17 mouse cellular contexts compared by ENCODE assay signal in the genomic region with DNA sequence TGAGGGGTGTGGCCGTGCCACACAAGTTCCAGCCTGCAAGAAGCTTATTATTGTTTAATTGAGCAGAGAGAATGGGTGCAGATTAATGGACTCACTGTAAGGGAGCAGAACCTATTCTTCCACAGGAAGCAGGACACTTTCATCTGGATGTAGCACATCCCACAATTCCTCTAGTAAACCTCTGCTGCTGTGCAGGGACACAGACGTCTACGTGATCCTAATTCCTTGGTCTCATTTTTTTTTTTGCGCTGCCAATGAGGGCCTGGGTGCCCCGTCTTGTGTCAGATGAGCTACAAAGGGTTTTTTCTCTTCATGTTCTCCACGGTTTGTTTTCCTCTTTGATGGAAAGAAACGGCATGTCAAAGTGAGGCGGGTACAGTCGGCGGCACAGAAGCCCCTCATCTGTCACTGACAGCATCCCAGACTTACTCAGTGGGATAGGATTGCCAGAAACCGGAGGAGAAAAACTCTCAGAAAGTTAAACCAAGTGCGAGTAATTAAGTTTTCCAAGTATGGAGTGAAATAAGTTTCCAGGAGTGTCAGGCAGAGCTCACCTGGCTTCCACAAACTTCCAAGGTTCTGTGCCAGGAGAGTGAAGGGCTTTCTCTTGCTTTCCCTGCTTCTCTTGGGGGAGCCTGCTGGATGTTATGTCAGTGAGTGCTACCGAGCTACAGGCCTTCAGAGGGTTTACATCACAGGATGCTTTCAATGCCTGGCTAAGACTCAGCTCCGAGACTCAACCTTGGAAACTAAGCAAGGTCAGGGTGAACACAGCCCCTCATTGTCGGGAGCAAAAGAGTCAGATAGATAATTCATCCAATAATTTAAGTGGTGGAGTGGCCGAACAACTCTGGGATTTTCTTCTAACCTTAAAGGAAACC.
DNase-seq lines count a peak whose midpoint lies in the region; ATAC-seq lines count a peak whose summit lies in the region.
"Had no signal": no experiment of that assay in that cellular context is flagged by ENCODE, and none has a peak within 500 bp of the region (broad histone marks: within the 10 kb centered on the region; RNA-seq: fewer than 3 reads in every experiment).

No protein-coding gene starts in this region.

- H3K4me1 ChIP-seq in midbrain, embryonic 11.5 days (ENCODE audit: control insufficient read depth, insufficient read depth, low read length): peaks cover 5% of the 10 kb centered on the region; the same call in 1 of the 2 replicates
- H3K4me1 ChIP-seq in midbrain, embryonic 15.5 days: peaks cover 15% of the 10 kb centered on the region
- peaks cover 14% of the 10 kb centered on the region; the same call in 1 of the 2 replicates for H3K4me1 ChIP-seq in hindbrain, embryonic 11.5 days (replicated peaks; ENCODE audit: control insufficient read depth, insufficient read depth, low read length)
- peaks cover 8% of the 10 kb centered on the region; the same call in 1 of the 2 replicates for H3K4me1 ChIP-seq in hindbrain, embryonic 16.5 days (ENCODE audit: control insufficient read depth, insufficient read depth, low read depth, low read length)
- H3K4me1 ChIP-seq in neural tube, embryonic 12.5 days: peaks cover 22% of the 10 kb centered on the region

- WGBS in midbrain, embryonic 11.5 days: 69% methylated on average over 16 of the region's 16 CpGs
- 40% methylated on average over 16 of the region's 16 CpGs for WGBS in midbrain, embryonic 15.5 days
- WGBS in hindbrain, embryonic 11.5 days: 29% methylated on average over 16 of the region's 16 CpGs
- 23% methylated on average over 16 of the region's 16 CpGs for WGBS in hindbrain, embryonic 16.5 days
- 23% methylated on average over 16 of the region's 16 CpGs for WGBS in neural tube, embryonic 12.5 days

- no peak for ATAC-seq in midbrain, embryonic 11.5 days (ENCODE audit: low FRiP score)
- ATAC-seq in midbrain, embryonic 15.5 days (replicated peaks): no peak
- peak; percentile 78 for ATAC-seq in hindbrain, embryonic 11.5 days (ENCODE audit: low FRiP score)
- ATAC-seq in hindbrain, embryonic 16.5 days: peak; percentile 53; the same call in 1 of the 2 replicates
- ATAC-seq in neural tube, embryonic 12.5 days (ENCODE audit: low FRiP score, low read depth): peak; percentile 73

- H3K36me3 ChIP-seq in midbrain, embryonic 11.5 days (ENCODE audit: control insufficient read depth, insufficient read depth, low read length): no peaks in the 10 kb centered on the region
- no peaks in the 10 kb centered on the region for H3K36me3 ChIP-seq in midbrain, embryonic 15.5 days (replicated peaks)
- H3K36me3 ChIP-seq in hindbrain, embryonic 11.5 days (ENCODE audit: control insufficient read depth, insufficient read depth, low read length): no peaks in the 10 kb centered on the region
- no peaks in the 10 kb centered on the region for H3K36me3 ChIP-seq in hindbrain, embryonic 16.5 days (ENCODE audit: control insufficient read depth, insufficient read depth, low read length)
- H3K36me3 ChIP-seq in neural tube, embryonic 12.5 days: no peaks in the 10 kb centered on the region
- H3K36me3 ChIP-seq: limb, embryonic 13.5 days had no signal

- no peak overlapping the region for H3K27ac ChIP-seq in midbrain, embryonic 11.5 days (ENCODE audit: low read depth, low read length)
- H3K27ac ChIP-seq in midbrain, embryonic 15.5 days: no peak overlapping the region
- H3K27ac ChIP-seq in hindbrain, embryonic 11.5 days (ENCODE audit: low read depth, low read length): peak overlapping the region; percentile 62
- no peak overlapping the region for H3K27ac ChIP-seq in hindbrain, embryonic 16.5 days (ENCODE audit: low read depth, low read length)
- no peak overlapping the region for H3K27ac ChIP-seq in neural tube, embryonic 12.5 days
- H3K27ac ChIP-seq: kidney, postnatal 0 days; limb, embryonic 13.5 days; liver, embryonic 14.5 days had no signal

- H3K9me3 ChIP-seq in midbrain, embryonic 11.5 days (ENCODE audit: control insufficient read depth, low read length): no peaks in the 10 kb centered on the region; the same call in 1 of the 2 replicates
- 0 out of 2 replicates have a peak, but pooled peaks cover 2% of the 10 kb centered on the region for H3K9me3 ChIP-seq in midbrain, embryonic 15.5 days
- H3K9me3 ChIP-seq in hindbrain, embryonic 11.5 days (ENCODE audit: control insufficient read depth, low read length): no peaks in the 10 kb centered on the region
- H3K9me3 ChIP-seq in hindbrain, embryonic 16.5 days (ENCODE audit: control insufficient read depth, low read length): 0 out of 2 replicates have a peak, but pooled peaks cover 2% of the 10 kb centered on the region
- no peaks in the 10 kb centered on the region; the same call in 1 of the 2 replicates for H3K9me3 ChIP-seq in neural tube, embryonic 12.5 days

- H3K4me2 ChIP-seq in midbrain, embryonic 11.5 days: no peak overlapping the region
- H3K4me2 ChIP-seq in midbrain, embryonic 15.5 days: no peak overlapping the region
- H3K4me2 ChIP-seq in hindbrain, embryonic 11.5 days (replicated peaks; ENCODE audit: low read depth, low read length): peak overlapping the region; percentile 5; the same call in 1 of the 2 replicates
- H3K4me2 ChIP-seq in hindbrain, embryonic 16.5 days (ENCODE audit: low read length): no peak overlapping the region
- peak overlapping the region; percentile 10 for H3K4me2 ChIP-seq in neural tube, embryonic 12.5 days (replicated peaks)
- H3K4me2 ChIP-seq: heart, embryonic 11.5 days; limb, embryonic 13.5 days had no signal

- no peak overlapping the region for H3K4me3 ChIP-seq in midbrain, embryonic 11.5 days (ENCODE audit: low read depth, low read length)
- H3K4me3 ChIP-seq in midbrain, embryonic 15.5 days: no peak overlapping the region
- no peak overlapping the region for H3K4me3 ChIP-seq in hindbrain, embryonic 11.5 days (ENCODE audit: low read depth, low read length)
- no peak overlapping the region for H3K4me3 ChIP-seq in hindbrain, embryonic 16.5 days (ENCODE audit: low read length)
- H3K4me3 ChIP-seq in neural tube, embryonic 12.5 days: no peak overlapping the region
- H3K4me3 ChIP-seq: limb, embryonic 13.5 days had no signal

- H3K27me3 ChIP-seq in midbrain, embryonic 11.5 days (ENCODE audit: control insufficient read depth, insufficient read depth, low read length): no peaks in the 10 kb centered on the region
- no peaks in the 10 kb centered on the region for H3K27me3 ChIP-seq in midbrain, embryonic 15.5 days (replicated peaks)
- no peaks in the 10 kb centered on the region for H3K27me3 ChIP-seq in hindbrain, embryonic 11.5 days (ENCODE audit: control insufficient read depth, insufficient read depth, low read length)
- H3K27me3 ChIP-seq in hindbrain, embryonic 16.5 days (replicated peaks; ENCODE audit: control insufficient read depth, insufficient read depth, low read length): no peaks in the 10 kb centered on the region
- H3K27me3 ChIP-seq in neural tube, embryonic 12.5 days (replicated peaks): no peaks in the 10 kb centered on the region
- H3K27me3 ChIP-seq: limb, embryonic 13.5 days had no signal

- peak; percentile 76 for DNase-seq in midbrain, embryonic 11.5 days (ENCODE audit: low spot score, missing footprints)
- peak; percentile 52 for DNase-seq in hindbrain, embryonic 11.5 days (ENCODE audit: low spot score)
- DNase-seq in adrenal gland, postnatal 10 days: no peak
- no peak for DNase-seq in urinary bladder, postnatal 14 days (ENCODE audit: low spot score)
- no peak for DNase-seq in layer of hippocampus, postnatal 25 days (ENCODE audit: extremely low spot score in 1 of 2, low spot score in 1 of 2)
- DNase-seq: adrenal gland, postnatal 36 days; cerebellum, adult 9-10 months; gastrocnemius, postnatal 25 days; kidney, adult 11 months; right cerebral cortex, postnatal 4 days had no signal

- no peak overlapping the region for H3K9ac ChIP-seq in midbrain, embryonic 11.5 days (ENCODE audit: low read length)
- no peak overlapping the region for H3K9ac ChIP-seq in midbrain, embryonic 15.5 days
- no peak overlapping the region for H3K9ac ChIP-seq in hindbrain, embryonic 11.5 days (ENCODE audit: low read depth, low read length)
- H3K9ac ChIP-seq in hindbrain, embryonic 16.5 days (ENCODE audit: low read depth, low read length): no peak overlapping the region
- no peak overlapping the region for H3K9ac ChIP-seq in neural tube, embryonic 12.5 days
- H3K9ac ChIP-seq: limb, embryonic 13.5 days; liver, embryonic 14.5 days had no signal

Comparison
In these comparisons a context has a peak if more than half of its experiments do, and no peak if none do; other contexts are left out.
1. H3K4me2 ChIP-seq: peak in hindbrain, embryonic 11.5 days (single experiment) and neural tube, embryonic 12.5 days (single experiment); none in midbrain, embryonic 11.5 days (single experiment), midbrain, embryonic 15.5 days (single experiment) and hindbrain, embryonic 16.5 days (single experiment).
2. ATAC-seq: peak in hindbrain, embryonic 11.5 days (single experiment), hindbrain, embryonic 16.5 days (single experiment) and neural tube, embryonic 12.5 days (single experiment); none in midbrain, embryonic 11.5 days (single experiment) and midbrain, embryonic 15.5 days (single experiment).
3. DNase-seq: peak in midbrain, embryonic 11.5 days (single experiment) and hindbrain, embryonic 11.5 days (single experiment); none in adrenal gland, postnatal 10 days (single experiment), urinary bladder, postnatal 14 days (single experiment) and layer of hippocampus, postnatal 25 days (0 of 2).